Mouse (Mus musculus): Measurements from ENCODE around the gene Elk4. TPM values are rescaled to one million over a fixed set of nuclear protein-coding genes. Genes with fewer than 3 reads are reported as not detected.

Gene Elk4
- polyA plus RNA-seq, 1 experiment from 2014 or later: 8.0 TPM

GRCm38 (mm10) chr1:132006721-132007120 is 686 bp upstream of the Elk4 start:
- H3K9ac ChIP-seq (replicated peaks): 0 out of 2 replicates have a peak overlapping the region, but pooled peaks have one; percentile 26
- peak overlapping the region; percentile 68 for H3K4me3 ChIP-seq (replicated peaks)
- peak overlapping the region; percentile 99 for H3K27ac ChIP-seq (replicated peaks)
- no peaks in the 10 kb centered on the region for H3K36me3 ChIP-seq
- peaks cover 30% of the 10 kb centered on the region for H3K4me1 ChIP-seq
- H3K4me2 ChIP-seq: peak overlapping the region; percentile 63
- ATAC-seq (ENCODE audit: low FRiP score): no peak
- no peaks in the 10 kb centered on the region for H3K9me3 ChIP-seq (replicated peaks)
- no peaks in the 10 kb centered on the region for H3K27me3 ChIP-seq (replicated peaks)
- 32% methylated on average over 5 of the region's 5 CpGs for WGBS

- Histone ChIP-seq H3K9me3 (replicated peaks) (no peaks in the 10 kb centered on the region), H3K4me1 (peaks cover 30% of the 10 kb centered on the region), H3K4me2 (peak overlapping the region; percentile 63), H3K36me3 (no peaks in the 10 kb centered on the region), H3K9ac (replicated peaks) (peak overlapping the region; percentile 85), H3K4me3 (replicated peaks) (peak overlapping the region; percentile 68), H3K27me3 (replicated peaks) (no peaks in the 10 kb centered on the region), H3K27ac (replicated peaks) (peak overlapping the region; percentile 99)
- ATAC-seq (ENCODE audit: low FRiP score): peak; percentile 95
- WGBS: under 1% methylated on average over 70 of the region's 72 CpGs
These were observed 721 bp downstream of the Elk4 start for GRCm38 (mm10) chr1:132007828-132008827.

- Histone ChIP-seq H3K4me2 (peak overlapping the region; percentile 63), H3K27me3 (replicated peaks) (no peaks in the 10 kb centered on the region), H3K36me3 (no peaks in the 10 kb centered on the region), H3K4me1 (peaks cover 30% of the 10 kb centered on the region), H3K4me3 (replicated peaks) (peak overlapping the region; percentile 68), H3K9ac (replicated peaks) (0 out of 2 replicates have a peak overlapping the region, but pooled peaks have one; percentile 28), H3K9me3 (replicated peaks) (no peaks in the 10 kb centered on the region), H3K27ac (replicated peaks) (no peak overlapping the region)
- ATAC-seq (ENCODE audit: low FRiP score): no peak
- 45% methylated on average over 8 of the region's 8 CpGs for WGBS
These were observed 1.7 kb downstream of the Elk4 start for GRCm38 (mm10) chr1:132008881-132009644.

- ATAC-seq (ENCODE audit: low FRiP score): no peak
- Histone ChIP-seq H3K4me3 (replicated peaks) (no peak overlapping the region), H3K36me3 (peaks cover 10% of the 10 kb centered on the region; the same call in 1 of the 2 replicates), H3K9me3 (replicated peaks) (no peaks in the 10 kb centered on the region), H3K4me1 (peaks cover 30% of the 10 kb centered on the region), H3K27ac (replicated peaks) (no peak overlapping the region), H3K4me2 (no peak overlapping the region), H3K9ac (replicated peaks) (no peak overlapping the region), H3K27me3 (replicated peaks) (no peaks in the 10 kb centered on the region)
- WGBS: 93% methylated on average over 17 of the region's 17 CpGs
These were observed 3.5 kb downstream of the Elk4 start for GRCm38 (mm10) chr1:132010632-132011501.

GRCm38 (mm10) chr1:132011785-132012184 is 4.4 kb downstream of the Elk4 start:
- Histone ChIP-seq H3K4me1 (peaks cover 26% of the 10 kb centered on the region), H3K4me3 (replicated peaks) (no peak overlapping the region), H3K9ac (replicated peaks) (no peak overlapping the region), H3K27me3 (replicated peaks) (no peaks in the 10 kb centered on the region), H3K36me3 (peaks cover 12% of the 10 kb centered on the region; the same call in 1 of the 2 replicates), H3K4me2 (no peak overlapping the region), H3K27ac (replicated peaks) (no peak overlapping the region), H3K9me3 (replicated peaks) (no peaks in the 10 kb centered on the region)
- ATAC-seq (ENCODE audit: low FRiP score): no peak
- WGBS: 80% methylated on average over 2 of the region's 2 CpGs

- Histone ChIP-seq H3K27me3 (replicated peaks) (no peaks in the 10 kb centered on the region), H3K4me3 (replicated peaks) (no peak overlapping the region), H3K9ac (replicated peaks) (no peak overlapping the region), H3K36me3 (peaks cover 18% of the 10 kb centered on the region), H3K27ac (replicated peaks) (no peak overlapping the region), H3K4me2 (no peak overlapping the region), H3K9me3 (replicated peaks) (no peaks in the 10 kb centered on the region), H3K4me1 (peaks cover 25% of the 10 kb centered on the region)
- 84% methylated on average over 8 of the region's 8 CpGs for WGBS
- ATAC-seq (ENCODE audit: low FRiP score): no peak
These were observed 5.5 kb downstream of the Elk4 start for GRCm38 (mm10) chr1:132012861-132013260.

- ATAC-seq (ENCODE audit: low FRiP score): no peak
- no peak overlapping the region for H3K9ac ChIP-seq (replicated peaks)
- H3K27me3 ChIP-seq (replicated peaks): no peaks in the 10 kb centered on the region
- H3K36me3 ChIP-seq: peaks cover 32% of the 10 kb centered on the region
- H3K4me1 ChIP-seq: peaks cover 10% of the 10 kb centered on the region; the same call in 1 of the 2 replicates
- no peak overlapping the region for H3K4me3 ChIP-seq (replicated peaks)
- no peak overlapping the region for H3K4me2 ChIP-seq
- H3K9me3 ChIP-seq (replicated peaks): no peaks in the 10 kb centered on the region
- H3K27ac ChIP-seq (replicated peaks): no peak overlapping the region
- 95% methylated on average over 1 of the region's 1 CpGs for WGBS
These were observed 7.4 kb downstream of the Elk4 start for GRCm38 (mm10) chr1:132014800-132015199.

- H3K4me1 ChIP-seq: no peaks in the 10 kb centered on the region
- peaks cover 43% of the 10 kb centered on the region for H3K36me3 ChIP-seq
- no peak overlapping the region for H3K4me2 ChIP-seq
- no peak overlapping the region for H3K27ac ChIP-seq (replicated peaks)
- no peak for ATAC-seq (ENCODE audit: low FRiP score)
- H3K4me3 ChIP-seq (replicated peaks): no peak overlapping the region
- WGBS: 96% methylated on average over 1 of the region's 1 CpGs
- H3K9ac ChIP-seq (replicated peaks): no peak overlapping the region
- no peaks in the 10 kb centered on the region for H3K27me3 ChIP-seq (replicated peaks)
- H3K9me3 ChIP-seq (replicated peaks): no peaks in the 10 kb centered on the region
These were observed 9.3 kb downstream of the Elk4 start for GRCm38 (mm10) chr1:132016691-132017090.

GRCm38 (mm10) chr1:132019876-132020275 is 12.5 kb downstream of the Elk4 start:
- 93% methylated on average over 7 of the region's 7 CpGs for WGBS
- ATAC-seq (ENCODE audit: low FRiP score): no peak
- H3K36me3 ChIP-seq: peaks cover 63% of the 10 kb centered on the region

GRCm38 (mm10) chr1:132022107-132022506 is 14.7 kb downstream of the Elk4 start:
- Histone ChIP-seq H3K36me3 (peaks cover 62% of the 10 kb centered on the region), H3K27ac (replicated peaks) (no peak overlapping the region), H3K9ac (replicated peaks) (no peak overlapping the region), H3K4me2 (no peak overlapping the region), H3K27me3 (replicated peaks) (no peaks in the 10 kb centered on the region), H3K9me3 (replicated peaks) (no peaks in the 10 kb centered on the region), H3K4me1 (no peaks in the 10 kb centered on the region), H3K4me3 (replicated peaks) (no peak overlapping the region)
- WGBS: 88% methylated on average over 3 of the region's 3 CpGs
- ATAC-seq (ENCODE audit: low FRiP score): no peak

More at GRCm38 (mm10) chr1:132019876-132020275, 12.5 kb downstream of the Elk4 start:
- Histone ChIP-seq H3K27me3 (replicated peaks) (no peaks in the 10 kb centered on the region), H3K4me2 (no peak overlapping the region), H3K9me3 (replicated peaks) (no peaks in the 10 kb centered on the region), H3K27ac (replicated peaks) (no peak overlapping the region), H3K4me3 (replicated peaks) (no peak overlapping the region), H3K9ac (replicated peaks) (no peak overlapping the region), H3K4me1 (no peaks in the 10 kb centered on the region)
